Mouse (Mus musculus) liver, adult 2 months (tissue): ENCODE results near the gene Bicral.

ENCODE experiments used
- CTCF ChIP-seq: fragments of 200-500 bp; IDR thresholded peaks from 2 replicates; pipeline ENCODE4 v1.5.1; 2011; ENCODE audit warnings: low read depth, low read length, control low read depth
- POLR2A ChIP-seq: fragments of 200-500 bp; IDR thresholded peaks from 2 replicates; pipeline ENCODE4 v1.6.1; 2011; ENCODE audit warnings: low read length, control low read depth; ENCODE audit not compliant: insufficient read depth; ENCODE audit errors: extremely low read depth

DNA sequence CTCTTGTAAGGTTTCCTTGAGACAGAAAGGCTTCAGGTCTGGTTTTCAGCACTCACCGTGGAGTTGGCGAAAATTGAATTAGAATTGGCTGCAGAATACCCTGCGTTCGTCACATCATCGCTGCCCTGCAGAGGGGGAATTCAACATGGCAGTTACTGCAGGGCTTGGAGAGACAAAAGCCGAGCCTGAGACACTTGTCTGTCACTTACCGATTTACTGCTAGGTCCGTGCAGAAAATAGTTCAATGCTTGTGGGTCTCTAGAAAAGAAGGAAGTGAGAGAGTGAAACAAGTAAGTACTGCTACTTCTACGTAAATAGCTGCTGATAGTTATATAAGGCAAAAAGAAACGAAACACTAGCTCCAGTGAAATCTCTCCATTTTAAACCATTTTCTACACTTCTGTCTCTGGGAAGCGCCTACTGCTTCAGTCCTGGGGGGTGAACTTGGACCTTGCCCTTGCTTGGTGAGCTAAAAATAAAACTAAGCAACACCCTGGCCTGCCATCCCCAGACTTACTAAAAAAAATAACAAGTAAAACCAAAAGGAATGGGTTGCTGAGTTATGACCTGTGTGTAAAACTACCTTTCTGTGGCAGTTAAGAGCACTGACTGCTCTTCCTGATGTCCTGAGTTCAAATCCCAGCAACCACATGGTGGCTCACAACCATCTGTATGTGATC is 28.3 kb downstream of the Bicral start:
- TF ChIP-seq CTCF (no peak), POLR2A (no peak)
